Mouse (Mus musculus) macrophage (primary cell): ENCODE measurements around the gene Hs3st1. TPM values are rescaled to one million over a fixed set of nuclear protein-coding genes. Genes with fewer than 3 reads are reported as not detected.
A peak's percentile ranks its signal among the peaks of the same experiment; 100 is the strongest.

Experiments
- H3K27ac ChIP-seq: fragments of 350-480 bp; formaldehyde crosslinking; 2 replicates; pipeline ENCODE4 v1.9.0; 2021
- H3K36me3 ChIP-seq: fragments of 350-480 bp; formaldehyde crosslinking; 2 replicates; pipeline ENCODE4 v1.9.0; 2021; ENCODE audit errors: inconsistent target
- H3K4me3 ChIP-seq: fragments of 350-480 bp; formaldehyde crosslinking; 2 replicates; pipeline ENCODE4 v1.9.0; 2021; ENCODE audit errors: inconsistent target
- H3K79me2 ChIP-seq: fragments of 350-480 bp; formaldehyde crosslinking; 2 replicates; pipeline ENCODE4 v1.9.0; 2021; ENCODE audit errors: inconsistent target
- WGBS: methylation state at CpG from one replicate; pipeline ENCODE4 v1.1.7; 2026; ENCODE audit warnings: inconsistent platforms; ENCODE audit not compliant: missing documents; 5-methylcytosine and 5-hydroxymethylcytosine counted together
- polyA plus RNA-seq: library from polyadenylated mRNA; stranded (reverse); fragments of 250-400 nt; gene quantifications from 3 replicates; pipeline ENCODE4 v1.2.4, GENCODE M21; 2018; ENCODE audit warnings: inconsistent platforms

The Hs3st1 gene
- polyA plus RNA-seq, 1 experiment from 2014 or later: 0.13 TPM

DNA sequence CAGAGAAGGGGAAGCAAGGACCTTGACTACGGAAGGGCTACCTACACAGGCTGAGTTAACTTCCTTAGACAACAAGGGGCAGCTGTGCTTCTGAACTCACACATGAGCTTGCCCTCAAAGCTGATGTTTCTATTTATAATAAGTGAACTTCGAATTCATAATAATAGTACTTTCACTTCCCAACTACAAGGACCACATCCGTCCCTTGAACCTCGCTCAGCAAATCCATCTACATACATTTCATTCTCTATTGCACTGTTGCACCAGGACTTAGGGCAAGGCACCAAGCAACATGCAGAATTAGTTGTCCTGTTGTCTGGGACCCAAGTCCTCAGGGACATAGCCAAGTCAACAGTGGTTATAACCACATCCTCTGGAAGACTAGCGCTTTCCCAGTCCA, 124.4 kb downstream of the Hs3st1 start:
- WGBS: 8% methylated on average over 5 of the region's 5 CpGs
- Histone ChIP-seq H3K4me3 (no peak overlapping the region), H3K79me2 (no peaks in the 10 kb centered on the region), H3K36me3 (no peaks in the 10 kb centered on the region), H3K27ac (peak overlapping the region; percentile 75)

DNA sequence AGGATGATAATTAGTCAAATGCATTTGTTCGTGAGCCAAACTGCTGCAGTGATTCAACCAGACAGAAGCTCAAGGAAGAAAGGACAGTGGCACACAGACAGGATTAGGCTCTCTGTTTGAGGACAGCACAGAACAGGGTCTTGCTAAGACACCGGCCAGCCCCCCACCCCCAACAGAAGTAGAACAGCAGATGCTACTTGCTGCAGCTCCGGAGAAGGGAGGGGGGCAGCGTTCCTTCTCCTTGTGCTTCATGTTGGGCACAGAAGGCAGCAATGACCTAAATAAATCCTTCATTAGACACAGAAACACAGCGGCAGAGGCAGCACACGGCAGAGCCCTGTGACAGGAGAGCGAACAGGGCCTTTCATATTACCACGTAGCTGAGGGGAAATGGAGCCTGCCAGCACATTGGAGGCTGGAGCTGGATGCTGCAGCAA, 130.2 kb downstream of the Hs3st1 start:
- H3K27ac ChIP-seq: no peak overlapping the region
- H3K79me2 ChIP-seq: no peaks in the 10 kb centered on the region
- H3K36me3 ChIP-seq: no peaks in the 10 kb centered on the region
- 98% methylated on average over 8 of the region's 8 CpGs for WGBS
- no peak overlapping the region for H3K4me3 ChIP-seq

DNA sequence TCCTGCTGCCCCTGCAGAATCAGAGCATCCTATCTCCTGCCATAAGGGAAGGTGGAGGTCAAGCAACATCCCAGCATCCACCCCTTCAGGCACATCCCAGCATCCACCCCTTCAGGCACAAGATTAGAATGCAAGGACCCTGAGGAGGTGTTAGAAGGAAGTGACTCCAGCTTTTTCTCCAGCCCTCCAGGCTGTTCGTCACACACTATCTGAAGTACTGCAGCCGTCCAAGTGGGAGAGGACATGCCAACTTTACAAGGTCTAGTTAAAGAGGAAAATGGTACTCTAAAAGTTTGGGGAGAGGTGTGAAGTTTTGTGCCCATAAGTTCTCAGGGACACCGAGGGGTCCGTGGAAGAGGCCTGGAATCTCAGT, 131.1 kb downstream of the Hs3st1 start:
- H3K27ac ChIP-seq: no peak overlapping the region
- 100% methylated on average over 4 of the region's 4 CpGs for WGBS
- no peaks in the 10 kb centered on the region for H3K79me2 ChIP-seq
- H3K4me3 ChIP-seq: no peak overlapping the region
- no peaks in the 10 kb centered on the region for H3K36me3 ChIP-seq

GRCm38 (mm10) chr5:39623304-39624217, 131.7 kb downstream of the Hs3st1 start:
- no peak overlapping the region for H3K4me3 ChIP-seq
- no peaks in the 10 kb centered on the region for H3K79me2 ChIP-seq
- no peak overlapping the region for H3K27ac ChIP-seq
- H3K36me3 ChIP-seq: no peaks in the 10 kb centered on the region
- WGBS: 93% methylated on average over 13 of the region's 13 CpGs

GRCm38 (mm10) chr5:39620206-39620866, 134.9 kb downstream of the Hs3st1 start:
- H3K27ac ChIP-seq: no peak overlapping the region
- H3K36me3 ChIP-seq: no peaks in the 10 kb centered on the region
- WGBS: 85% methylated on average over 3 of the region's 3 CpGs
- no peak overlapping the region for H3K4me3 ChIP-seq
- no peaks in the 10 kb centered on the region for H3K79me2 ChIP-seq

GRCm38 (mm10) chr5:39617354-39617977, 137.8 kb downstream of the Hs3st1 start:
- Histone ChIP-seq H3K27ac (no peak overlapping the region), H3K79me2 (no peaks in the 10 kb centered on the region), H3K4me3 (no peak overlapping the region), H3K36me3 (no peaks in the 10 kb centered on the region)
- WGBS: 96% methylated on average over 2 of the region's 2 CpGs

DNA sequence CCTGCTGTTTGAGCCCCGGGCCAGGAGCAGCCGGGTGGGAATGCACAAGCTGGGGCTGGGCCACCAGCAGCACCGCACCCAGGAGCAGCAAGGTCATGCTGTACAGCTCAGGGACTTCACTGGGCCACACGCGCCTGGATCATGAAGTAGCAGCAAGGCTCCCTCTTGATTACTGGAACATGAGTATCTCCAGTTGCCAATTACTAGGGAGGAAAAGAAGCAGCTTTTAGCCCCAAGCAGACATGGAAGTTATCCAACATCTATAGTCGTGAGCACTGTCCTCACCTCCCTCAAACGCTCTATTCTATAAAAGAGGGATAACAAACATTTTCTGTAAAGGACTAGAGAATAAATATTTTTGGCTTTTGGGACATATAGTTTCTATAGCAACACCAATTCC, 140.1 kb downstream of the Hs3st1 start:
- 93% methylated on average over 7 of the region's 7 CpGs for WGBS
- no peaks in the 10 kb centered on the region for H3K79me2 ChIP-seq
- no peaks in the 10 kb centered on the region for H3K36me3 ChIP-seq
- H3K4me3 ChIP-seq: no peak overlapping the region
- no peak overlapping the region for H3K27ac ChIP-seq

DNA sequence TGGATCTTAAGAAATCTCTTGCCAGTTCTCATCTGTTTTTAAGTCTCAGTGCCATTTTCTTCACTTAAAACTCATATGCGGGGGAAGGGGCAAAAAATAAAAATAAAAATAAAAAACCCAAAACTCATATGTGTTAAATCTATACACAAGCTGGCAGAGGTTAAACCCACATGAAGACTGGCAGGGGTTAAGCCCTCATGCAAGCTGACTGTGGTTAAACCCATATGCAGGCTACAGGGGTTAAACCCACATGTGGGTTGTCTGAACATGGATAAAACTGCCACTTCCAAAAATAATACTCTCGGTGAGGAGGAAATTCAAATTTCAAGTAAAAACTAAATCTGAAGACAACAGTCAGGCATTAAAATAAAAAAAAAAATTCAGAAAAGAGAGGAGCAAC, 141.7 kb downstream of the Hs3st1 start:
- WGBS: 43% methylated on average over 2 of the region's 2 CpGs
- H3K36me3 ChIP-seq: no peaks in the 10 kb centered on the region
- H3K4me3 ChIP-seq: no peak overlapping the region
- no peaks in the 10 kb centered on the region for H3K79me2 ChIP-seq
- H3K27ac ChIP-seq: no peak overlapping the region

DNA sequence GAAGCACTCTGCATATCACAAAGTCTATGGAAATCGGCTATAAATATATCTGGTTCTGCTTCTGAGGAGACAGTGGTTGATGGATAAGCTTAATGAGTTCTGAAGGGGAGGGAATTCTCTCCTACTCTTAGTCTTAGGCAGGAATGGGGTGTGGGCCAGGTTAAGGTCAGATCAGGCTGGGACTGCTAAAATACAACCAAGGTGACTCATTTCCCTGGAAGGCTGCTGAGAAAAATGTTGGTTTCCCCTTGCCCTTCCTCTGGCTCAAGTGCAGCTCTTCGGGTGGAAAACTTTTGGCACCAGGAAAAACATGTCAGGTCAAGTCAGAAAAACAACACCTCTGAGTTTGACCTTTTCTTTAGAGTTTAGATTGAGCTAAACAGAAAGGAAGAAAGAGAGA, 143.0 kb downstream of the Hs3st1 start:
- H3K79me2 ChIP-seq: no peaks in the 10 kb centered on the region
- H3K27ac ChIP-seq: no peak overlapping the region
- H3K4me3 ChIP-seq: no peak overlapping the region
- H3K36me3 ChIP-seq: no peaks in the 10 kb centered on the region
- 82% methylated on average over 2 of the region's 2 CpGs for WGBS

GRCm38 (mm10) chr5:39608260-39608659, 147.0 kb downstream of the Hs3st1 start:
- H3K4me3 ChIP-seq: no peak overlapping the region
- H3K79me2 ChIP-seq: no peaks in the 10 kb centered on the region
- no peak overlapping the region for H3K27ac ChIP-seq
- WGBS: 100% methylated on average over 1 of the region's 1 CpGs
- no peaks in the 10 kb centered on the region for H3K36me3 ChIP-seq

- H3K36me3 ChIP-seq: no peaks in the 10 kb centered on the region
- no peak overlapping the region for H3K27ac ChIP-seq
- no peak overlapping the region for H3K4me3 ChIP-seq
- H3K79me2 ChIP-seq: no peaks in the 10 kb centered on the region
- 100% methylated on average over 2 of the region's 2 CpGs for WGBS
Measured at GRCm38 (mm10) chr5:39594737-39595136, 160.5 kb downstream of the Hs3st1 start.
